Mouse (Mus musculus) bone marrow macrophage, adult 2 months (primary cell): ENCODE results near the gene Rexo2. TPM values are rescaled to one million over a fixed set of nuclear protein-coding genes. Genes with fewer than 3 reads are reported as not detected.

Source experiments
- H3K27ac ChIP-seq: 2 replicates; pipeline ENCODE4 v1.5.1; 2012; ENCODE audit warnings: low read depth, low read length; ENCODE audit not compliant: insufficient read depth
- H3K4me1 ChIP-seq: 2 replicates; pipeline ENCODE4 v1.6.1; 2012; ENCODE audit warnings: low read length; ENCODE audit not compliant: control insufficient read depth, insufficient read depth
- H3K4me3 ChIP-seq: 2 replicates; pipeline ENCODE4 v1.5.1; 2012; ENCODE audit warnings: mild to moderate bottlenecking, low read length, moderate library complexity; ENCODE audit not compliant: insufficient read depth
- CTCF ChIP-seq: IDR thresholded peaks from 2 replicates; pipeline ENCODE4 v1.5.1; 2012; ENCODE audit warnings: low read depth, mild to moderate bottlenecking, low read length, moderate library complexity
- POLR2A ChIP-seq: IDR thresholded peaks from 2 replicates; pipeline ENCODE4 v1.6.1; 2012; ENCODE audit warnings: mild to moderate bottlenecking, low read depth, low read length, borderline replicate concordance
- polyA plus RNA-seq: library from polyadenylated mRNA; stranded (reverse); fragments of >200 nt; gene quantifications from 2 replicates; pipeline ENCODE4 v1.2.4, GENCODE M21; 2012; ENCODE audit not compliant: missing spikeins, insufficient read depth, insufficient read length

Rexo2 gene
- polyA plus RNA-seq, 1 experiment = 88.1 TPM

- TF ChIP-seq POLR2A = no peak
- no peak for TF ChIP-seq CTCF
- Histone ChIP-seq H3K27ac (no peak overlapping the region), H3K4me3 (no peak overlapping the region), H3K4me1 (peaks cover 6% of the 10 kb centered on the region)
These were observed 22.6 kb upstream of the Rexo2 start for GRCm38 (mm10) chr9:48503001-48503400.

DNA sequence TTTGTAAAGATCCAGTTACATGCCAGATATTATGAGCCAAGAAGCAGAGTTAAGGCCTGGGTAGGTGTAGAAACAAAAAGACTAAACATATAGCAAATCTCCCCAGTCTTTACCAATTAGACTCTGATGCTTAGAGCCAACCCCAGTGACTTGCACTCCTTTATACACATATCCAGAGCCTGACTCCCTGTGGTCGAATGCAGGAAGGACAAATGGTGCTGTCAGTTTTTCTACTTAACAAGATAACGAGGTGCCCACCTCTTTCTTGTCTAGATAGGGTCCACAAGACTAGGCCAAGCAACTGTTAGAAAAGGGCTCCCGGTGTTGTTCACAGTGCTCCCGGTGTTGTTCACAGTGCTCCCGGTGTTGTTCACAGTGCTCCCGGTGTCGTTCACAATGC is 20.8 kb upstream of the Rexo2 start:
- TF ChIP-seq POLR2A = no peak
- TF ChIP-seq CTCF = no peak
- Histone ChIP-seq H3K4me3 (no peak overlapping the region), H3K4me1 (peaks cover under 1% of the 10 kb centered on the region), H3K27ac (no peak overlapping the region)

DNA sequence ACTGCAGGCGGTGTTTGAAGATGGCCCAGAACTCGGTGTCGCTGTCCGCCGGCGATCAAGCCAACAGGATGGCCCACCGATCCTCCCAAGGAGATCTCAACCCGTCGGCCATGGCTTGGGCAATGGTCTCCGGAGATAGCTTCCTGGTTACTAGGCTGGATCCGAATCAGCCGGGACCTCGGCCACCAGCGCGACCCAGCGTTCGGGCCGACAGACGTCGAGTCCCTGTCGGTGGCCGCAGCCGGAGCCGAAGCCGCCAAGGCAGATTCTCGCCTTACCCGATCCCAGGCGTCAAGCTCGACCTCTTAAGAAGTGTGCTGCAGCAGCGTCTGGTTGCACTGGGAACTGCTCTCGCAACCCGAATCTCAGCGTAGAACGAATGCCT is 15.1 kb upstream of the Rexo2 start:
- TF ChIP-seq CTCF = no peak
- no peak for TF ChIP-seq POLR2A
- peak overlapping the region; percentile 76 for H3K27ac ChIP-seq
- H3K4me1 ChIP-seq = peaks cover 17% of the 10 kb centered on the region
- H3K4me3 ChIP-seq = peak overlapping the region; percentile 75

- Histone ChIP-seq H3K27ac (peak within 1 kb of the TSS; percentile 76), H3K4me3 (peak within 1 kb of the TSS; percentile 75), H3K4me1 (peaks cover 17% of the 10 kb centered on the region)
- TF ChIP-seq CTCF (no peak), POLR2A (no peak; the same call in 1 of the 2 replicates)
These were observed 14.6 kb upstream of the Rexo2 start, which contains the start of the genes Rbm7 and Gm5617 for GRCm38 (mm10) chr9:48494817-48495547. Gene Rbm7 (minus strand): TSS chr9:48495299. Gene Gm5617 (plus strand): TSS chr9:48495442.

DNA sequence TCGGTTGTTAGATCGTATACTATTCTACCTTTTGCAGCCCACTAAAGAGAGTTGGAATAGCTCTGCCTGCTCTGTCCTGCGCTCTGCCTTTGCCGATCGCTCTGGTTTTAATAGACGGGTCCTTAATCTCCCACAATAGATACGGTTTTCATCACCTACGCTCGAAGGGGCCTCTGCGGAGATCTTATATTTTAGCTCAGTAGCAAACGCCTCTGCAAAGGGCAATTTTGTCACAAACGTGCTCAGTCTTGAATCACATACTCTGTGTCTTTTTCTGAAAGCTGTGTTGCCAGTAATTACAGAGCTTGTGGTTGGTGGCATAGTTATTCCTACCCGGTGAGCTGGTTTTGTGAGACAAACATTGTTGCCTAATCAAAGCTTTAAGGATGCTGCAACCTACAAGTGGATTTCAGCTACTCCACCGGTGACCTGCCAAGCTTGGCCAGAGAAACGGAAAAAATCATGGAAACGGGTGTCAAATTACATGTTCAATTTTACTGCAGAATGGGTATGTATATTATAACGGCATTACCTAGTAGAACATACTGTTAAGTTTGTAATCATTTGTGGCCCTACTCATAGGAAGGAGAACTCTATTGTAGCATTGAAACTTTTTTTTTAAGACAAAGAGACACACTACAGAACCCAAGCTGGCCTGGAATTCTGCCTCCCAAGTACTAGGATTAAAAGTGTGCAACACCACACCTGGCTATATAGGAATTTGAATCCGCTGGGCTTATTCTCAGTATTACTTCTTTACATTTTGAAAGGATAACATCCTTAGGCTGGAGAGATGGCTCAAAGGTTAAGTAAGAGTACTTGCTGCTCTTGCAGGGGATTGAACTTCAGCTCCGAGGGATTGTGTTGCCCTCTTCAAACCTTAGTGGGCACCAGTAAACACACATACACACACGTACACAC is 1.1 kb upstream of the Rexo2 start:
- Histone ChIP-seq H3K4me1 (peaks cover 4% of the 10 kb centered on the region; the same call in 1 of the 2 replicates), H3K27ac (no peak overlapping the region), H3K4me3 (no peak overlapping the region)
- TF ChIP-seq POLR2A (no peak), CTCF (no peak)

- no peak for TF ChIP-seq POLR2A
- TF ChIP-seq CTCF = no peak
- Histone ChIP-seq H3K4me1 (peaks cover 4% of the 10 kb centered on the region; the same call in 1 of the 2 replicates), H3K27ac (no peak overlapping the region), H3K4me3 (peak overlapping the region; percentile 69)
These were observed 499 bp downstream of the Rexo2 start for GRCm38 (mm10) chr9:48479838-48480410.

DNA sequence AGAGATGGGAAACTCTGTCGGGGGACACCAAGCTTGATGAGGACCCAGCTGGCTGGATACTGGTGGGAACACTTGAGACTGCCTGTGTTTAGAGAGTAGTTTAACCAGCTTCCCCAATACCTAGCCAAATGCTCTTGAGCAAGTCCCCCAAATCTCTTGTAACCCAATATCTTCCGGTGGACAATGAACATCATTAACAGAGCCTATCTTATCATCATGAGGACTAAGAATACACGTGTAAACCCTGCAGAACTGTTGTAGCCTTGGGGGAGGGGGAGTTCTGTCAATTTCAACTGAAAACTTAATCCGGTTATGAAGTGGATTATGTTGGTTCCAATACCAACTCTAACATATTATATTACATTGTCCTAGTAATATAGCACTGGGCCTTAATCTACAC is 1.6 kb downstream of the Rexo2 start:
- H3K4me1 ChIP-seq = peaks cover 4% of the 10 kb centered on the region; the same call in 1 of the 2 replicates
- no peak overlapping the region for H3K4me3 ChIP-seq
- no peak overlapping the region for H3K27ac ChIP-seq
- TF ChIP-seq POLR2A (no peak), CTCF (no peak)

GRCm38 (mm10) chr9:48476236-48477165 is 3.9 kb downstream of the Rexo2 start:
- Histone ChIP-seq H3K27ac (no peak overlapping the region), H3K4me3 (no peak overlapping the region), H3K4me1 (peaks cover 4% of the 10 kb centered on the region; the same call in 1 of the 2 replicates)
- no peak for TF ChIP-seq POLR2A
- TF ChIP-seq CTCF = no peak

DNA sequence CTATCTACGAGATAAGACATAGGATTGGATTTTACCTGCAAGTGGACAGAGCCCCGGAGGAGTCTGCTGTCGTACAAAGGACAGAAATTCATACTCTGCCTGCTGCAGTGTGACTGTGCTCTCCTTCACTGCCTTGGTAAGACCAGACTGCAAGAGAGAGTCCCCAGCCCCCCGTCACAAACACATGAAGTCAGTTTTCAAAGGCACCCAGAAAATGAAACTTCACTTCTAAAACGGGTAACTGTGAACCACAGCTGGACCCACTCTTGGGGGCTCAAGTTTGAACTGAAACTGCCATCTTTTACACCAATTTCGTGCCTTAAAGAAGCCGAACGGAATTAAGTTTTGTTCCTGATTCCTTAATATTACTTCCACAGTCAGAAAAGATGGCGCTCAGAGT is 6.1 kb downstream of the Rexo2 start:
- no peak for TF ChIP-seq CTCF
- TF ChIP-seq POLR2A = no peak
- Histone ChIP-seq H3K4me3 (no peak overlapping the region), H3K27ac (no peak overlapping the region), H3K4me1 (no peaks in the 10 kb centered on the region)
